Mouse (Mus musculus): ENCODE data around the gene Syne2. TPM values are rescaled to one million over a fixed set of nuclear protein-coding genes. Genes with fewer than 3 reads are reported as not detected.
A peak's percentile ranks its signal among the peaks of the same experiment; 100 is the strongest.

The Syne2 gene
- polyA plus RNA-seq, 1 experiment from 2014 or later: 67.6 TPM

- peaks cover 6% of the 10 kb centered on the region; the same call in 1 of the 2 replicates for H3K36me3 ChIP-seq
- no peaks in the 10 kb centered on the region for H3K27me3 ChIP-seq (ENCODE audit: insufficient read depth, poor library complexity, severe bottlenecking)
- H3K4me1 ChIP-seq: peaks cover 53% of the 10 kb centered on the region
- no peaks in the 10 kb centered on the region for H3K9me3 ChIP-seq
- no peak overlapping the region for H3K4me3 ChIP-seq
- H3K27ac ChIP-seq: peak overlapping the region; percentile 71; the same call in 1 of the 2 replicates
- 79% methylated on average over 9 of the region's 9 CpGs for WGBS
- DNase-seq (ENCODE audit: low spot score): no peak
Measured at GRCm38 (mm10) chr12:75855621-75856020, 37.7 kb downstream of the Syne2 start.

GRCm38 (mm10) chr12:75856096-75856868, 38.3 kb downstream of the Syne2 start:
- H3K9me3 ChIP-seq: no peaks in the 10 kb centered on the region
- DNase-seq (ENCODE audit: low spot score): no peak
- H3K4me1 ChIP-seq: peaks cover 52% of the 10 kb centered on the region
- WGBS: 56% methylated on average over 14 of the region's 14 CpGs
- no peak overlapping the region for H3K27ac ChIP-seq
- no peak overlapping the region for H3K4me3 ChIP-seq
- H3K36me3 ChIP-seq: peaks cover 6% of the 10 kb centered on the region; the same call in 1 of the 2 replicates
- H3K27me3 ChIP-seq (ENCODE audit: insufficient read depth, poor library complexity, severe bottlenecking): no peaks in the 10 kb centered on the region

GRCm38 (mm10) chr12:75859936-75860335, 42.0 kb downstream of the Syne2 start:
- DNase-seq (ENCODE audit: low spot score): no peak
- Histone ChIP-seq H3K27ac (no peak overlapping the region), H3K36me3 (peaks cover 10% of the 10 kb centered on the region; the same call in 1 of the 2 replicates), H3K9me3 (no peaks in the 10 kb centered on the region), H3K27me3 (ENCODE audit: insufficient read depth, poor library complexity, severe bottlenecking) (no peaks in the 10 kb centered on the region), H3K4me3 (no peak overlapping the region), H3K4me1 (peaks cover 28% of the 10 kb centered on the region)
- 72% methylated on average over 11 of the region's 11 CpGs for WGBS

- 91% methylated on average over 6 of the region's 6 CpGs for WGBS
- DNase-seq (ENCODE audit: low spot score): no peak
- Histone ChIP-seq H3K4me1 (peaks cover 20% of the 10 kb centered on the region), H3K27me3 (ENCODE audit: insufficient read depth, poor library complexity, severe bottlenecking) (no peaks in the 10 kb centered on the region), H3K4me3 (no peak overlapping the region), H3K9me3 (no peaks in the 10 kb centered on the region), H3K36me3 (peaks cover 10% of the 10 kb centered on the region; the same call in 1 of the 2 replicates), H3K27ac (no peak overlapping the region)
Measured at GRCm38 (mm10) chr12:75860843-75861242, 42.9 kb downstream of the Syne2 start.

GRCm38 (mm10) chr12:75865166-75865565, 47.2 kb downstream of the Syne2 start:
- WGBS: 91% methylated on average over 2 of the region's 2 CpGs
- DNase-seq (ENCODE audit: low spot score): no peak
- Histone ChIP-seq H3K27me3 (ENCODE audit: insufficient read depth, poor library complexity, severe bottlenecking) (no peaks in the 10 kb centered on the region), H3K9me3 (no peaks in the 10 kb centered on the region), H3K4me1 (peaks cover 43% of the 10 kb centered on the region), H3K36me3 (peaks cover 5% of the 10 kb centered on the region; the same call in 1 of the 2 replicates), H3K4me3 (no peak overlapping the region), H3K27ac (no peak overlapping the region)

GRCm38 (mm10) chr12:75866419-75867373, 48.8 kb downstream of the Syne2 start:
- WGBS: 63% methylated on average over 17 of the region's 17 CpGs
- Histone ChIP-seq H3K9me3 (no peaks in the 10 kb centered on the region), H3K36me3 (peaks cover 5% of the 10 kb centered on the region; the same call in 1 of the 2 replicates), H3K4me3 (no peak overlapping the region), H3K4me1 (peaks cover 50% of the 10 kb centered on the region), H3K27ac (peak overlapping the region; percentile 33; the same call in 1 of the 2 replicates), H3K27me3 (ENCODE audit: insufficient read depth, poor library complexity, severe bottlenecking) (no peaks in the 10 kb centered on the region)
- no peak for DNase-seq (ENCODE audit: low spot score)

- 78% methylated on average over 9 of the region's 9 CpGs for WGBS
- H3K9me3 ChIP-seq: no peaks in the 10 kb centered on the region
- H3K4me3 ChIP-seq: no peak overlapping the region
- peaks cover 8% of the 10 kb centered on the region; the same call in 1 of the 2 replicates for H3K36me3 ChIP-seq
- H3K27me3 ChIP-seq (ENCODE audit: insufficient read depth, poor library complexity, severe bottlenecking): no peaks in the 10 kb centered on the region
- DNase-seq (ENCODE audit: low spot score): no peak
- H3K4me1 ChIP-seq: peaks cover 39% of the 10 kb centered on the region
- H3K27ac ChIP-seq: no peak overlapping the region
Measured at GRCm38 (mm10) chr12:75873546-75874235, 55.8 kb downstream of the Syne2 start.

GRCm38 (mm10) chr12:75874287-75874994, 56.5 kb downstream of the Syne2 start:
- no peak overlapping the region; the same call in 1 of the 2 replicates for H3K27ac ChIP-seq
- H3K36me3 ChIP-seq: peaks cover 8% of the 10 kb centered on the region; the same call in 1 of the 2 replicates
- H3K27me3 ChIP-seq (ENCODE audit: insufficient read depth, poor library complexity, severe bottlenecking): no peaks in the 10 kb centered on the region
- no peaks in the 10 kb centered on the region for H3K9me3 ChIP-seq
- H3K4me1 ChIP-seq: peaks cover 37% of the 10 kb centered on the region
- no peak for DNase-seq (ENCODE audit: low spot score)
- no peak overlapping the region for H3K4me3 ChIP-seq
- WGBS: 47% methylated on average over 11 of the region's 12 CpGs

GRCm38 (mm10) chr12:75879636-75880317, 61.8 kb downstream of the Syne2 start:
- Histone ChIP-seq H3K27ac (peak overlapping the region; percentile 16; the same call in 1 of the 2 replicates), H3K4me1 (peaks cover 22% of the 10 kb centered on the region), H3K4me3 (no peak overlapping the region), H3K36me3 (peaks cover 22% of the 10 kb centered on the region), H3K9me3 (no peaks in the 10 kb centered on the region), H3K27me3 (ENCODE audit: insufficient read depth, poor library complexity, severe bottlenecking) (no peaks in the 10 kb centered on the region)
- DNase-seq (ENCODE audit: low spot score): no peak
- WGBS: 42% methylated on average over 12 of the region's 12 CpGs

GRCm38 (mm10) chr12:75881554-75881953, 63.6 kb downstream of the Syne2 start:
- Histone ChIP-seq H3K9me3 (no peaks in the 10 kb centered on the region), H3K27me3 (ENCODE audit: insufficient read depth, poor library complexity, severe bottlenecking) (no peaks in the 10 kb centered on the region), H3K36me3 (peaks cover 31% of the 10 kb centered on the region), H3K27ac (0 out of 2 replicates have a peak overlapping the region, but pooled peaks have one; percentile 10), H3K4me3 (no peak overlapping the region), H3K4me1 (peaks cover 21% of the 10 kb centered on the region)
- 31% methylated on average over 4 of the region's 4 CpGs for WGBS
- DNase-seq (ENCODE audit: low spot score): peak; percentile 75

GRCm38 (mm10) chr12:75886161-75886560, 68.2 kb downstream of the Syne2 start:
- DNase-seq (ENCODE audit: low spot score): peak; percentile 54
- Histone ChIP-seq H3K4me1 (peaks cover 5% of the 10 kb centered on the region; the same call in 1 of the 2 replicates), H3K27ac (no peak overlapping the region), H3K27me3 (ENCODE audit: insufficient read depth, poor library complexity, severe bottlenecking) (no peaks in the 10 kb centered on the region), H3K4me3 (no peak overlapping the region), H3K9me3 (no peaks in the 10 kb centered on the region), H3K36me3 (peaks cover 56% of the 10 kb centered on the region)
- 72% methylated on average over 7 of the region's 7 CpGs for whole genome bisulfite sequencing
